Mouse (Mus musculus) right cerebral cortex, postnatal 4 days (tissue): ENCODE results near the gene Arl8a.

Experiments used
- DNase-seq: peaks from one replicate; pipeline ENCODE4 v3.0.0-alpha.2; 2022

The Arl8a gene

GRCm38 (mm10) chr1:135204196-135205126, 57.8 kb downstream of the Arl8a start:
- DNase-seq, result no peak

- no peak for DNase-seq
Observed at GRCm38 (mm10) chr1:135205257-135205656, 58.6 kb downstream of the Arl8a start.
